Mouse (Mus musculus) liver, adult 2 months (tissue): ENCODE results near the gene Cdkal1. TPM values are rescaled to one million over a fixed set of nuclear protein-coding genes. Genes with fewer than 3 reads are reported as not detected.

Experiments used
- DNase-seq: peaks from one replicate; pipeline ENCODE4 v3.0.0-alpha.2; 2011; ENCODE audit warnings: low read depth, low spot score; ENCODE audit errors: extremely low read depth
- H3K27ac ChIP-seq: fragments of 200-500 bp; replicated peaks from 2 replicates; pipeline ENCODE4 v1.5.1; 2012; ENCODE audit warnings: low read depth, mild to moderate bottlenecking, control low read depth, inconsistent platforms, low read length; ENCODE audit not compliant: insufficient read depth
- H3K27me3 ChIP-seq: fragments of 200-500 bp; 2 replicates; pipeline ENCODE4 v1.6.1; 2012; ENCODE audit warnings: mild to moderate bottlenecking, moderate library complexity, low read length, inconsistent platforms; ENCODE audit not compliant: control insufficient read depth, insufficient read depth
- H3K36me3 ChIP-seq: fragments of 200-500 bp; 2 replicates; pipeline ENCODE4 v1.6.1; 2012; ENCODE audit warnings: low read length, inconsistent platforms; ENCODE audit not compliant: control insufficient read depth, insufficient read depth
- H3K4me1 ChIP-seq: fragments of 200-500 bp; 2 replicates; pipeline ENCODE4 v1.6.1; 2011; ENCODE audit warnings: low read length; ENCODE audit not compliant: control insufficient read depth, insufficient read depth
- H3K4me3 ChIP-seq: fragments of 200-500 bp; 2 replicates; pipeline ENCODE4 v1.5.1; 2011; ENCODE audit warnings: low read depth, mild to moderate bottlenecking, control low read depth, low read length, moderate library complexity; ENCODE audit not compliant: insufficient read depth
- H3K79me2 ChIP-seq: fragments of 200-500 bp; 2 replicates; pipeline ENCODE4 v1.6.1; 2012; ENCODE audit warnings: inconsistent platforms, mild to moderate bottlenecking, low read length, moderate library complexity; ENCODE audit not compliant: control insufficient read depth, insufficient read depth
- H3K9ac ChIP-seq: fragments of 200-500 bp; 2 replicates; pipeline ENCODE4 v1.6.1; 2012; ENCODE audit warnings: low read depth, mild to moderate bottlenecking, control low read depth, inconsistent platforms, low read length
- CTCF ChIP-seq: fragments of 200-500 bp; IDR thresholded peaks from 2 replicates; pipeline ENCODE4 v1.5.1; 2011; ENCODE audit warnings: low read depth, low read length, control low read depth
- POLR2A ChIP-seq: fragments of 200-500 bp; IDR thresholded peaks from 2 replicates; pipeline ENCODE4 v1.6.1; 2011; ENCODE audit warnings: low read length, control low read depth; ENCODE audit not compliant: insufficient read depth; ENCODE audit errors: extremely low read depth
- WGBS: fragments of 180-500 bp; shearing (Covaris S2); methylation state at CpG from one replicate; pipeline ENCODE4 v1.1.7; 2018; 5-methylcytosine and 5-hydroxymethylcytosine counted together
- polyA plus RNA-seq: library from polyadenylated mRNA; depleted of rRNA; stranded (reverse); fragments of >200 nt; gene quantifications from 2 replicates; pipeline ENCODE4 v1.2.3, GENCODE M21; 2012
- total RNA-seq: library from RNA; depleted of rRNA; stranded (reverse); fragments of >200 nt; gene quantifications from 2 replicates; pipeline ENCODE4 v1.2.3, GENCODE M21; 2014

The Cdkal1 gene
- total and polyA plus RNA-seq, 2 experiments = 1.7 to 13.6 TPM

- Histone ChIP-seq H3K27me3 (no peaks in the 10 kb centered on the region), H3K4me3 (no peak overlapping the region), H3K4me1 (peaks cover 8% of the 10 kb centered on the region), H3K79me2 (no peaks in the 10 kb centered on the region; the same call in 1 of the 2 replicates), H3K36me3 (no peaks in the 10 kb centered on the region), H3K27ac (no peak overlapping the region), H3K9ac (no peak overlapping the region)
- DNase-seq = peak; percentile 55
- TF ChIP-seq POLR2A (no peak), CTCF (no peak)
- 35% methylated on average over 6 of the region's 6 CpGs for WGBS
These were observed 74.8 kb downstream of the Cdkal1 start for GRCm38 (mm10) chr13:29780713-29781112.

GRCm38 (mm10) chr13:29779519-29779918, 76.0 kb downstream of the Cdkal1 start:
- H3K27ac ChIP-seq = no peak overlapping the region
- WGBS = 94% methylated on average over 5 of the region's 5 CpGs
- H3K4me3 ChIP-seq = no peak overlapping the region
- no peaks in the 10 kb centered on the region for H3K36me3 ChIP-seq
- H3K27me3 ChIP-seq = no peaks in the 10 kb centered on the region
- H3K4me1 ChIP-seq = peaks cover 9% of the 10 kb centered on the region
- no peak overlapping the region for H3K9ac ChIP-seq
- H3K79me2 ChIP-seq = no peaks in the 10 kb centered on the region; the same call in 1 of the 2 replicates
- TF ChIP-seq POLR2A = no peak
- TF ChIP-seq CTCF = no peak
- no peak for DNase-seq

GRCm38 (mm10) chr13:29779116-29779515, 76.4 kb downstream of the Cdkal1 start:
- no peak overlapping the region for H3K9ac ChIP-seq
- WGBS = 77% methylated on average over 5 of the region's 5 CpGs
- H3K27ac ChIP-seq = no peak overlapping the region
- no peak overlapping the region for H3K4me3 ChIP-seq
- peaks cover 12% of the 10 kb centered on the region for H3K4me1 ChIP-seq
- H3K27me3 ChIP-seq = no peaks in the 10 kb centered on the region
- no peaks in the 10 kb centered on the region; the same call in 1 of the 2 replicates for H3K79me2 ChIP-seq
- DNase-seq = no peak
- H3K36me3 ChIP-seq = no peaks in the 10 kb centered on the region
- TF ChIP-seq POLR2A (no peak), CTCF (no peak)

GRCm38 (mm10) chr13:29778124-29778523, 77.3 kb downstream of the Cdkal1 start:
- TF ChIP-seq CTCF (no peak), POLR2A (no peak)

GRCm38 (mm10) chr13:29777225-29777624, 78.2 kb downstream of the Cdkal1 start:
- no peak for DNase-seq
- TF ChIP-seq POLR2A (no peak), CTCF (no peak)
- 93% methylated on average over 4 of the region's 4 CpGs for WGBS

More at GRCm38 (mm10) chr13:29778124-29778523, 77.3 kb downstream of the Cdkal1 start:
- DNase-seq = no peak
- H3K27ac ChIP-seq = no peak overlapping the region
- H3K9ac ChIP-seq = no peak overlapping the region
- peaks cover 18% of the 10 kb centered on the region for H3K4me1 ChIP-seq
- H3K36me3 ChIP-seq = no peaks in the 10 kb centered on the region
- no peaks in the 10 kb centered on the region for H3K27me3 ChIP-seq
- H3K4me3 ChIP-seq = no peak overlapping the region
- 94% methylated on average over 6 of the region's 6 CpGs for WGBS
- H3K79me2 ChIP-seq = no peaks in the 10 kb centered on the region; the same call in 1 of the 2 replicates

GRCm38 (mm10) chr13:29775603-29776230, 79.8 kb downstream of the Cdkal1 start:
- no peak overlapping the region for H3K4me3 ChIP-seq
- no peaks in the 10 kb centered on the region; the same call in 1 of the 2 replicates for H3K79me2 ChIP-seq
- H3K4me1 ChIP-seq = peaks cover 12% of the 10 kb centered on the region
- TF ChIP-seq POLR2A (no peak), CTCF (no peak)
- no peaks in the 10 kb centered on the region for H3K27me3 ChIP-seq
- no peak for DNase-seq
- no peaks in the 10 kb centered on the region for H3K36me3 ChIP-seq
- H3K27ac ChIP-seq = no peak overlapping the region
- H3K9ac ChIP-seq = no peak overlapping the region
- 95% methylated on average over 8 of the region's 8 CpGs for WGBS

More at GRCm38 (mm10) chr13:29777225-29777624, 78.2 kb downstream of the Cdkal1 start:
- H3K4me3 ChIP-seq = no peak overlapping the region
- no peaks in the 10 kb centered on the region for H3K27me3 ChIP-seq
- no peak overlapping the region for H3K27ac ChIP-seq
- H3K4me1 ChIP-seq = peaks cover 16% of the 10 kb centered on the region
- H3K36me3 ChIP-seq = no peaks in the 10 kb centered on the region
- H3K79me2 ChIP-seq = no peaks in the 10 kb centered on the region; the same call in 1 of the 2 replicates
- H3K9ac ChIP-seq = no peak overlapping the region
